Mouse (Mus musculus) forebrain, postnatal 0 days (tissue): Measurements from ENCODE around the gene Stat3. TPM values are rescaled to one million over a fixed set of nuclear protein-coding genes. Genes with fewer than 3 reads are reported as not detected.

Source experiments
- ATAC-seq: fragments of 200-750 bp; cut with Nextera tagmentation; 2 replicates; pipeline ENCODE4 v1.8.0; 2017; ENCODE audit warnings: mild to moderate bottlenecking, moderate library complexity
- DNase-seq: peaks from one replicate; pipeline ENCODE4 v3.0.0-alpha.2; 2015
- H3K27ac ChIP-seq: fragments of 300-500 bp; sonication (generic); 2 replicates; pipeline ENCODE4 v1.5.1; 2014; ENCODE audit warnings: low read depth, mild to moderate bottlenecking, antibody characterized with exemption, low read length, moderate library complexity, mixed read lengths
- H3K27me3 ChIP-seq: fragments of 300-500 bp; sonication (generic); 2 replicates; pipeline ENCODE4 v1.6.1; 2014; ENCODE audit warnings: mild to moderate bottlenecking, low read length, mixed read lengths; ENCODE audit not compliant: insufficient read depth
- H3K36me3 ChIP-seq: fragments of 300-500 bp; sonication (generic); 2 replicates; pipeline ENCODE4 v1.6.1; 2014; ENCODE audit warnings: mild to moderate bottlenecking, moderate library complexity; ENCODE audit not compliant: insufficient read depth
- H3K4me1 ChIP-seq: fragments of 300-500 bp; sonication (generic); 2 replicates; pipeline ENCODE4 v1.6.1; 2014; ENCODE audit warnings: antibody characterized with exemption; ENCODE audit not compliant: insufficient read depth
- H3K4me2 ChIP-seq: fragments of 300-500 bp; sonication (generic); 2 replicates; pipeline ENCODE4 v1.6.1; 2014; ENCODE audit warnings: low read depth, mild to moderate bottlenecking, moderate library complexity
- H3K4me3 ChIP-seq: fragments of 300-500 bp; sonication (generic); 2 replicates; pipeline ENCODE4 v1.5.1; 2014; ENCODE audit warnings: low read depth, low read length, mixed read lengths
- H3K9ac ChIP-seq: fragments of 300-500 bp; sonication (generic); 2 replicates; pipeline ENCODE4 v1.6.1; 2014; ENCODE audit warnings: mild to moderate bottlenecking
- H3K9me3 ChIP-seq: fragments of 300-500 bp; sonication (generic); 2 replicates; pipeline ENCODE4 v1.6.1; 2016; ENCODE audit warnings: low read length
- CTCF ChIP-seq: sonication (generic); IDR thresholded peaks from 2 replicates; pipeline ENCODE4 v1.5.1; 2016; ENCODE audit warnings: antibody characterized with exemption, control low read depth, low read depth
- WGBS: fragments of 180-500 bp; shearing (Covaris S2); extraction: QIAGEN DNeasy Blood & Tissue Kit; methylation state at CpG from one replicate; pipeline ENCODE4 v1.1.7; 2014; 5-methylcytosine and 5-hydroxymethylcytosine counted together
- polyA plus RNA-seq: library from polyadenylated mRNA; unstranded; fragments of >200 nt; fragmentation: Nextera tagmentation; extraction: Ambion mirVana; gene quantifications from 2 replicates; pipeline ENCODE4 v1.2.1, GENCODE M21; 2015
- total RNA-seq: library from RNA; depleted of rRNA; stranded (reverse); fragments of >200 nt; gene quantifications from 2 replicates; pipeline ENCODE4 v1.2.3, GENCODE M21; 2014

Stat3 gene
- total and polyA plus RNA-seq, 2 experiments from 2014 or later, result 31.2 to 42.5 TPM

GRCm38 (mm10) chr11:100898441-100899199 is 40.7 kb downstream of the Stat3 start:
- WGBS, result 43% methylated on average over 16 of the region's 16 CpGs
- TF ChIP-seq CTCF, result no peak
- no peak for ATAC-seq
- H3K9ac ChIP-seq, result no peak overlapping the region
- peak; percentile 34 for DNase-seq
- H3K4me1 ChIP-seq, result no peaks in the 10 kb centered on the region
- H3K27ac ChIP-seq, result 0 out of 2 replicates have a peak overlapping the region, but pooled peaks have one; percentile 9
- H3K9me3 ChIP-seq, result peaks cover 5% of the 10 kb centered on the region; the same call in 1 of the 2 replicates
- no peak overlapping the region for H3K4me2 ChIP-seq
- H3K27me3 ChIP-seq, result no peaks in the 10 kb centered on the region
- peaks cover 25% of the 10 kb centered on the region for H3K36me3 ChIP-seq
- H3K4me3 ChIP-seq, result no peak overlapping the region

GRCm38 (mm10) chr11:100897294-100898231 is 41.8 kb downstream of the Stat3 start:
- TF ChIP-seq CTCF, result no peak
- 53% methylated on average over 7 of the region's 7 CpGs for WGBS
- no peak overlapping the region for H3K9ac ChIP-seq
- H3K9me3 ChIP-seq, result peaks cover 5% of the 10 kb centered on the region; the same call in 1 of the 2 replicates
- H3K4me3 ChIP-seq, result no peak overlapping the region
- no peak overlapping the region for H3K4me2 ChIP-seq
- no peak overlapping the region for H3K27ac ChIP-seq
- ATAC-seq, result no peak
- no peaks in the 10 kb centered on the region for H3K4me1 ChIP-seq
- DNase-seq, result peak; percentile 79
- H3K27me3 ChIP-seq, result no peaks in the 10 kb centered on the region
- H3K36me3 ChIP-seq, result peaks cover 18% of the 10 kb centered on the region; the same call in 1 of the 2 replicates

GRCm38 (mm10) chr11:100896078-100896477 is 43.3 kb downstream of the Stat3 start:
- H3K4me2 ChIP-seq, result no peak overlapping the region
- WGBS, result 54% methylated on average over 10 of the region's 10 CpGs
- no peak for DNase-seq

GRCm38 (mm10) chr11:100894146-100894918 is 45.0 kb downstream of the Stat3 start:
- no peaks in the 10 kb centered on the region for H3K27me3 ChIP-seq
- no peak overlapping the region for H3K9ac ChIP-seq
- ATAC-seq, result no peak
- no peaks in the 10 kb centered on the region for H3K9me3 ChIP-seq
- no peaks in the 10 kb centered on the region for H3K4me1 ChIP-seq
- DNase-seq, result no peak
- H3K4me2 ChIP-seq, result no peak overlapping the region
- 61% methylated on average over 9 of the region's 9 CpGs for WGBS
- H3K4me3 ChIP-seq, result no peak overlapping the region
- TF ChIP-seq CTCF, result no peak
- H3K36me3 ChIP-seq, result peaks cover 10% of the 10 kb centered on the region
- H3K27ac ChIP-seq, result no peak overlapping the region

More at GRCm38 (mm10) chr11:100896078-100896477, 43.3 kb downstream of the Stat3 start:
- TF ChIP-seq CTCF, result no peak
- no peak overlapping the region for H3K9ac ChIP-seq
- ATAC-seq, result no peak
- H3K4me3 ChIP-seq, result no peak overlapping the region
- H3K9me3 ChIP-seq, result no peaks in the 10 kb centered on the region
- no peaks in the 10 kb centered on the region for H3K4me1 ChIP-seq
- no peak overlapping the region for H3K27ac ChIP-seq
- peaks cover 7% of the 10 kb centered on the region; the same call in 1 of the 2 replicates for H3K36me3 ChIP-seq
- no peaks in the 10 kb centered on the region for H3K27me3 ChIP-seq

GRCm38 (mm10) chr11:100893482-100893881 is 45.9 kb downstream of the Stat3 start:
- H3K4me1 ChIP-seq, result no peaks in the 10 kb centered on the region
- 13% methylated on average over 9 of the region's 9 CpGs for WGBS
- peak; percentile 83 for DNase-seq
- H3K4me2 ChIP-seq, result no peak overlapping the region
- H3K27ac ChIP-seq, result no peak overlapping the region
- peak; percentile 98 for TF ChIP-seq CTCF
- no peaks in the 10 kb centered on the region for H3K9me3 ChIP-seq
- ATAC-seq, result peak; percentile 34; the same call in 1 of the 2 replicates
- H3K27me3 ChIP-seq, result no peaks in the 10 kb centered on the region
- H3K9ac ChIP-seq, result no peak overlapping the region
- peaks cover 12% of the 10 kb centered on the region for H3K36me3 ChIP-seq
- no peak overlapping the region for H3K4me3 ChIP-seq

- WGBS, result 83% methylated on average over 5 of the region's 5 CpGs
Measured at GRCm38 (mm10) chr11:100892435-100892834, 46.9 kb downstream of the Stat3 start.

More at GRCm38 (mm10) chr11:100892435-100892834, 46.9 kb downstream of the Stat3 start:
- no peak overlapping the region for H3K4me2 ChIP-seq
- no peaks in the 10 kb centered on the region for H3K4me1 ChIP-seq
- peaks cover 17% of the 10 kb centered on the region for H3K36me3 ChIP-seq
- no peak for ATAC-seq
- H3K27me3 ChIP-seq, result no peaks in the 10 kb centered on the region
- TF ChIP-seq CTCF, result no peak
- no peak for DNase-seq
- no peaks in the 10 kb centered on the region for H3K9me3 ChIP-seq
- no peak overlapping the region for H3K4me3 ChIP-seq
- H3K27ac ChIP-seq, result no peak overlapping the region
- H3K9ac ChIP-seq, result no peak overlapping the region
